Mouse (Mus musculus): ENCODE results near the gene Taar4. TPM values are rescaled to one million over a fixed set of nuclear protein-coding genes. Genes with fewer than 3 reads are reported as not detected.

The Taar4 gene
- total and polyA plus RNA-seq, 3 experiments: not detected

DNA sequence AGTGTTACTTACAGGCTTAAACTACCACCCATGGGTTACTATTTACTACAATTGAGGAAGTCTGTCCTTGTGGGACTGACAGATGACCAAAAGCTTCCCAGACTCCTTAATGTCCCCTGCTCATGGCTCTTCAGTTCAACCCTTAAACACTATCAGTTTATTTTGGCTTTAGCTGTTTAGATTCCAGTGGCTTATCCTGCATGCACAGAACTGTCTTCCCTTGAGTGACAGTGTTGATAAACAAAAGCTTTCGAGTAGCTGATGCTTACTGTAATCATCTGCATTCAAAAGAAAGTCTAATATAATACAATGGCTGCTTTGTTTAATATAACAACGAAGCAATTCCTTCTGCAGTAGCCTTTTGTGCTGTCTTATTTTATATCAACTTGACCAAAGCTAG lies 46.7 kb downstream of the Taar4 start:
- no peak for DNase-seq

DNA sequence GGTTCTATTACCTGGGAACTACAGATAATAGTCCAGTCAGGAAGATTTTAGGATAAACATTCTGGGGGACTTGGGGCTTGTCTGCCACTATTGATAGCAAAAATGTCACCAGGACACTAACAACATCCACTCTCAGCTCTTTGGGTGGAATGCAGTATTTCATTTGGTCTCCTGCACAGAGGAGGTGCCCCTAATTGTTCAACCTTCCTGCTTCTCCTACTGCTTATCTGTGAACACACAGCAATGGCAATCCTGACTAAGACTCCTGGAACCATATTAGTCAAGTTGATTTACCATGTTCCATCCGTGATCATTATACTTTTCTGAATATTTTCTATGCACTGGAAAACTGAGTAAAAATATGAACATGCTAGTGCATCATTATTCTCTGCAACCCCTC lies 47.8 kb downstream of the Taar4 start:
- DNase-seq: no peak

Other genes starting within 250 kb of the Taar4 start
- gene Rps12, start 173.2 kb upstream of the Taar4 start, total RNA-seq (2021): 100 to 1,000 TPM; 531 to 586 TPM
- gene Rps12, start 173.2 kb upstream of the Taar4 start, polyA plus RNA-seq (2012; rRNA removed): 612 and 712 TPM in 2 replicates
- gene Slc18b1, start 163.5 kb upstream of the Taar4 start, total RNA-seq (2021): 10 to 100 TPM; 24.6 to 37.9 TPM
- gene Slc18b1, start 163.5 kb upstream of the Taar4 start, polyA plus RNA-seq (2012; rRNA removed): 16.4 and 17.1 TPM in 2 replicates
- 10 to 100 TPM in 1 of 2 experiments, 1 to 10 TPM in 1; 6.1 to 57.5 TPM for gene Vnn3, start 109.0 kb upstream of the Taar4 start, total RNA-seq (2021)
- 20.1 and 46.8 TPM in 2 replicates for gene Vnn3, start 109.0 kb upstream of the Taar4 start, polyA plus RNA-seq (2012; rRNA removed)
- 10 to 100 TPM; 22.7 to 49.8 TPM for gene Vnn1, start 65.8 kb upstream of the Taar4 start, total RNA-seq (2021)
- 13.8 and 19.2 TPM in 2 replicates for gene Vnn1, start 65.8 kb upstream of the Taar4 start, polyA plus RNA-seq (2012; rRNA removed)
- gene Taar1, start 40.1 kb upstream of the Taar4 start, total RNA-seq (2021): not detected
- gene Taar1, start 40.1 kb upstream of the Taar4 start, polyA plus RNA-seq (2012; rRNA removed): not detected in 2 replicates
- not detected for gene Taar2, start 21.9 kb upstream of the Taar4 start, total RNA-seq (2021)
- gene Taar2, start 21.9 kb upstream of the Taar4 start, polyA plus RNA-seq (2012; rRNA removed): not detected in 2 replicates
- gene Taar3, start 10.9 kb upstream of the Taar4 start, total RNA-seq (2021): not detected
- not detected in 2 replicates for gene Taar3, start 10.9 kb upstream of the Taar4 start, polyA plus RNA-seq (2012; rRNA removed)
- gene Taar5, start 10.2 kb downstream of the Taar4 start, total RNA-seq (2021): not detected
- gene Taar5, start 10.2 kb downstream of the Taar4 start, polyA plus RNA-seq (2012; rRNA removed): not detected in 2 replicates
- not detected for gene Taar6, start 25.2 kb downstream of the Taar4 start, total RNA-seq (2021)
- not detected in 2 replicates for gene Taar6, start 25.2 kb downstream of the Taar4 start, polyA plus RNA-seq (2012; rRNA removed)
- gene Taar7a, start 33.0 kb downstream of the Taar4 start, total RNA-seq (2021): not detected
- gene Taar7a, start 33.0 kb downstream of the Taar4 start, polyA plus RNA-seq (2012; rRNA removed): not detected in 2 replicates
- not detected for gene Taar7b, start 39.4 kb downstream of the Taar4 start, total RNA-seq (2021)
- not detected in 2 replicates for gene Taar7b, start 39.4 kb downstream of the Taar4 start, polyA plus RNA-seq (2012; rRNA removed)
- gene Taar7d, start 66.7 kb downstream of the Taar4 start, total RNA-seq (2021): not detected
- gene Taar7d, start 66.7 kb downstream of the Taar4 start, polyA plus RNA-seq (2012; rRNA removed): not detected in 2 replicates
- gene Taar7e, start 77.1 kb downstream of the Taar4 start, total RNA-seq (2021): not detected
- gene Taar7e, start 77.1 kb downstream of the Taar4 start, polyA plus RNA-seq (2012; rRNA removed): not detected in 2 replicates
- not detected for gene Taar7f, start 89.0 kb downstream of the Taar4 start, total RNA-seq (2021)
- not detected in 2 replicates for gene Taar7f, start 89.0 kb downstream of the Taar4 start, polyA plus RNA-seq (2012; rRNA removed)
- gene Taar8a, start 116.0 kb downstream of the Taar4 start, total RNA-seq (2021): not detected
- gene Taar8a, start 116.0 kb downstream of the Taar4 start, polyA plus RNA-seq (2012; rRNA removed): not detected in 2 replicates
- gene Taar8b, start 131.8 kb downstream of the Taar4 start, total RNA-seq (2021): not detected
- gene Taar8b, start 131.8 kb downstream of the Taar4 start, polyA plus RNA-seq (2012; rRNA removed): not detected in 2 replicates
- gene Taar8c, start 141.4 kb downstream of the Taar4 start, total RNA-seq (2021): not detected
- not detected in 2 replicates for gene Taar8c, start 141.4 kb downstream of the Taar4 start, polyA plus RNA-seq (2012; rRNA removed)
- not detected for gene Taar9, start 149.0 kb downstream of the Taar4 start, total RNA-seq (2021)
- not detected in 2 replicates for gene Taar9, start 149.0 kb downstream of the Taar4 start, polyA plus RNA-seq (2012; rRNA removed)
- 100 to 1,000 TPM; 115 to 182 TPM for gene Stx7, start 188.8 kb downstream of the Taar4 start, total RNA-seq (2021)
- gene Stx7, start 188.8 kb downstream of the Taar4 start, polyA plus RNA-seq (2012; rRNA removed): 48.7 and 66.3 TPM in 2 replicates